Mouse (Mus musculus): ENCODE results near the gene Kyat1. TPM values are rescaled to one million over a fixed set of nuclear protein-coding genes. Genes with fewer than 3 reads are reported as not detected.

Gene Kyat1
- total RNA-seq, 1 experiment, result 5.2 TPM

GRCm38 (mm10) chr2:30250166-30251128 lies 44.8 kb upstream of the Kyat1 start:
- Histone ChIP-seq H3K9ac (ENCODE audit: insufficient read depth, low read depth, low read length, poor library complexity, severe bottlenecking) (no peak overlapping the region), H3K4me3 (ENCODE audit: insufficient read depth in 1 of 2, low read depth in 1 of 2, low read length in 2 of 2, poor library complexity in 1 of 2, severe bottlenecking in 1 of 2) (no peak overlapping the region), H3K27ac (ENCODE audit: insufficient read depth, low read depth, low read length, poor library complexity, severe bottlenecking) (no peak overlapping the region), H3K9me3 (ENCODE audit: control insufficient read depth, insufficient read depth, low read depth, low read length) (no peaks in the 10 kb centered on the region), H3K36me3 (ENCODE audit: control insufficient read depth, insufficient read depth, low read length, poor library complexity, severe bottlenecking) (peaks cover 12% of the 10 kb centered on the region), H3K4me1 (ENCODE audit: control insufficient read depth in 2 of 2, insufficient read depth in 2 of 2, low read length in 2 of 2, poor library complexity in 1 of 2) (peaks cover 4 to 21% of the 10 kb centered on the region in 2 experiments)
- no peak for DNase-seq (ENCODE audit: low read depth, low spot score)
- in situ Hi-C loops (cut with MboI; ENCODE audit: low sequenced_read_pairs in 2 of 2, unreplicated experiment in 2 of 2), result no loop called here
- no peak for TF ChIP-seq ZNF384 (IDR thresholded peaks at IDR 0.05; ENCODE audit: low read depth, low read length)
- TF ChIP-seq ZC3H11A (IDR thresholded peaks at IDR 0.05; ENCODE audit: borderline replicate concordance, low read depth, low read length), result no peak
- no peak for TF ChIP-seq CHD2 (IDR thresholded peaks at IDR 0.05; ENCODE audit: low read depth, low read length)
- TF ChIP-seq MAFK (IDR thresholded peaks at IDR 0.05; ENCODE audit: insufficient read depth, low read depth, low read length), result no peak
- no peak for TF ChIP-seq HCFC1 (IDR thresholded peaks at IDR 0.05; ENCODE audit: borderline replicate concordance, insufficient read depth, low read length)

- no peaks in the 10 kb centered on the region for H3K9me3 ChIP-seq (ENCODE audit: control insufficient read depth, insufficient read depth, low read depth, low read length)
- no peak overlapping the region for H3K4me3 ChIP-seq (ENCODE audit: insufficient read depth in 1 of 2, low read depth in 1 of 2, low read length in 2 of 2, poor library complexity in 1 of 2, severe bottlenecking in 1 of 2)
- no peak for DNase-seq (ENCODE audit: low read depth, low spot score)
- no peak overlapping the region for H3K27ac ChIP-seq (ENCODE audit: insufficient read depth, low read depth, low read length, poor library complexity, severe bottlenecking)
- peaks cover 4 to 26% of the 10 kb centered on the region in 2 experiments for H3K4me1 ChIP-seq (ENCODE audit: control insufficient read depth in 2 of 2, insufficient read depth in 2 of 2, low read length in 2 of 2, poor library complexity in 1 of 2)
- no peak overlapping the region for H3K9ac ChIP-seq (ENCODE audit: insufficient read depth, low read depth, low read length, poor library complexity, severe bottlenecking)
- no peak for TF ChIP-seq ZC3H11A (IDR thresholded peaks at IDR 0.05; ENCODE audit: borderline replicate concordance, low read depth, low read length)
- TF ChIP-seq ZNF384 (IDR thresholded peaks at IDR 0.05; ENCODE audit: low read depth, low read length), result no peak
- TF ChIP-seq MAFK (IDR thresholded peaks at IDR 0.05; ENCODE audit: insufficient read depth, low read depth, low read length), result no peak
- no peak for TF ChIP-seq HCFC1 (IDR thresholded peaks at IDR 0.05; ENCODE audit: borderline replicate concordance, insufficient read depth, low read length)
- TF ChIP-seq CHD2 (IDR thresholded peaks at IDR 0.05; ENCODE audit: low read depth, low read length), result no peak
- peaks cover 7% of the 10 kb centered on the region; the same call in 1 of the 2 replicates for H3K36me3 ChIP-seq (ENCODE audit: control insufficient read depth, insufficient read depth, low read length, poor library complexity, severe bottlenecking)
- in situ Hi-C loops (cut with MboI; ENCODE audit: low sequenced_read_pairs in 2 of 2, unreplicated experiment in 2 of 2), result no loop called here
Measured at GRCm38 (mm10) chr2:30249182-30249581, 43.5 kb upstream of the Kyat1 start.

GRCm38 (mm10) chr2:30247681-30248080 lies 42.0 kb upstream of the Kyat1 start:
- no peaks in the 10 kb centered on the region for H3K9me3 ChIP-seq (ENCODE audit: control insufficient read depth, insufficient read depth, low read depth, low read length)
- no peak overlapping the region for H3K9ac ChIP-seq (ENCODE audit: insufficient read depth, low read depth, low read length, poor library complexity, severe bottlenecking)
- no peak overlapping the region for H3K4me3 ChIP-seq (ENCODE audit: insufficient read depth in 1 of 2, low read depth in 1 of 2, low read length in 2 of 2, poor library complexity in 1 of 2, severe bottlenecking in 1 of 2)
- in situ Hi-C loops (cut with MboI; ENCODE audit: low sequenced_read_pairs in 2 of 2, unreplicated experiment in 2 of 2), result no loop called here
- no peak for DNase-seq (ENCODE audit: low read depth, low spot score)
- H3K4me1 ChIP-seq (ENCODE audit: control insufficient read depth in 2 of 2, insufficient read depth in 2 of 2, low read length in 2 of 2, poor library complexity in 1 of 2), result peaks cover 4 to 27% of the 10 kb centered on the region in 2 experiments
- H3K36me3 ChIP-seq (ENCODE audit: control insufficient read depth, insufficient read depth, low read length, poor library complexity, severe bottlenecking), result peaks cover 10% of the 10 kb centered on the region; the same call in 1 of the 2 replicates
- H3K27ac ChIP-seq (ENCODE audit: insufficient read depth, low read depth, low read length, poor library complexity, severe bottlenecking), result no peak overlapping the region
- no peak for TF ChIP-seq ZC3H11A (IDR thresholded peaks at IDR 0.05; ENCODE audit: borderline replicate concordance, low read depth, low read length)
- TF ChIP-seq MAFK (IDR thresholded peaks at IDR 0.05; ENCODE audit: insufficient read depth, low read depth, low read length), result no peak
- TF ChIP-seq CHD2 (IDR thresholded peaks at IDR 0.05; ENCODE audit: low read depth, low read length), result no peak
- no peak for TF ChIP-seq HCFC1 (IDR thresholded peaks at IDR 0.05; ENCODE audit: borderline replicate concordance, insufficient read depth, low read length)
- no peak for TF ChIP-seq ZNF384 (IDR thresholded peaks at IDR 0.05; ENCODE audit: low read depth, low read length)

GRCm38 (mm10) chr2:30247036-30247435 lies 41.4 kb upstream of the Kyat1 start:
- Histone ChIP-seq H3K9ac (ENCODE audit: insufficient read depth, low read depth, low read length, poor library complexity, severe bottlenecking) (no peak overlapping the region), H3K4me1 (ENCODE audit: control insufficient read depth in 2 of 2, insufficient read depth in 2 of 2, low read length in 2 of 2, poor library complexity in 1 of 2) (peaks cover 4 to 21% of the 10 kb centered on the region in 2 experiments), H3K4me3 (ENCODE audit: insufficient read depth in 1 of 2, low read depth in 1 of 2, low read length in 2 of 2, poor library complexity in 1 of 2, severe bottlenecking in 1 of 2) (no peak overlapping the region), H3K27ac (ENCODE audit: insufficient read depth, low read depth, low read length, poor library complexity, severe bottlenecking) (no peak overlapping the region), H3K9me3 (ENCODE audit: control insufficient read depth, insufficient read depth, low read depth, low read length) (no peaks in the 10 kb centered on the region), H3K36me3 (ENCODE audit: control insufficient read depth, insufficient read depth, low read length, poor library complexity, severe bottlenecking) (peaks cover 10% of the 10 kb centered on the region; the same call in 1 of the 2 replicates)
- in situ Hi-C loops (cut with MboI; ENCODE audit: low sequenced_read_pairs in 2 of 2, unreplicated experiment in 2 of 2), result no loop called here
- DNase-seq (ENCODE audit: low read depth, low spot score), result no peak
- TF ChIP-seq ZNF384 (IDR thresholded peaks at IDR 0.05; ENCODE audit: low read depth, low read length) (no peak), ZC3H11A (IDR thresholded peaks at IDR 0.05; ENCODE audit: borderline replicate concordance, low read depth, low read length) (no peak), HCFC1 (IDR thresholded peaks at IDR 0.05; ENCODE audit: borderline replicate concordance, insufficient read depth, low read length) (no peak), CHD2 (IDR thresholded peaks at IDR 0.05; ENCODE audit: low read depth, low read length) (no peak), MAFK (IDR thresholded peaks at IDR 0.05; ENCODE audit: insufficient read depth, low read depth, low read length) (no peak)
